Mouse (Mus musculus) midbrain, postnatal 0 days (tissue): ENCODE data around the gene Jup. TPM values are rescaled to one million over a fixed set of nuclear protein-coding genes. Genes with fewer than 3 reads are reported as not detected.

ENCODE experiments used
- ATAC-seq: fragments of 200-750 bp; cut with Nextera tagmentation; 2 replicates; pipeline ENCODE4 v1.8.0; 2017; ENCODE audit warnings: moderate number of reproducible peaks, mild to moderate bottlenecking, moderate TSS enrichment, moderate library complexity; ENCODE audit not compliant: low FRiP score
- DNase-seq: peaks from one replicate; pipeline ENCODE4 v3.0.0-alpha.2; 2015; ENCODE audit warnings: low spot score
- H3K27ac ChIP-seq: fragments of 300-500 bp; sonication (generic); 2 replicates; pipeline ENCODE4 v1.5.1; 2014; ENCODE audit warnings: low read depth, mild to moderate bottlenecking, low read length, mixed read lengths
- H3K27me3 ChIP-seq: fragments of 300-500 bp; sonication (generic); 2 replicates; pipeline ENCODE4 v1.6.1; 2014; ENCODE audit warnings: low read length, control low read depth, mixed read lengths; ENCODE audit not compliant: insufficient read depth
- H3K36me3 ChIP-seq: fragments of 300-500 bp; sonication (generic); 2 replicates; pipeline ENCODE4 v1.6.1; 2014; ENCODE audit warnings: low read length, control low read depth, mixed read lengths; ENCODE audit not compliant: insufficient read depth
- H3K4me1 ChIP-seq: fragments of 300-500 bp; sonication (generic); 2 replicates; pipeline ENCODE4 v1.6.1; 2014; ENCODE audit warnings: mild to moderate bottlenecking, control low read depth, antibody characterized with exemption, low read length, mixed read lengths; ENCODE audit not compliant: insufficient read depth
- H3K4me2 ChIP-seq: fragments of 300-500 bp; sonication (generic); 2 replicates; pipeline ENCODE4 v1.6.1; 2014; ENCODE audit warnings: low read depth, mild to moderate bottlenecking, low read length, mixed read lengths; ENCODE audit not compliant: poor library complexity, severe bottlenecking
- H3K4me3 ChIP-seq: fragments of 300-500 bp; sonication (generic); 2 replicates; pipeline ENCODE4 v1.5.1; 2014; ENCODE audit warnings: low read depth, mild to moderate bottlenecking, low read length, moderate library complexity
- H3K9ac ChIP-seq: fragments of 300-500 bp; sonication (generic); replicated peaks from 2 replicates; pipeline ENCODE4 v1.6.1; 2014; ENCODE audit warnings: mild to moderate bottlenecking, low read length, moderate library complexity, mixed read lengths; ENCODE audit not compliant: poor library complexity, severe bottlenecking
- H3K9me3 ChIP-seq: fragments of 300-500 bp; sonication (generic); 2 replicates; pipeline ENCODE4 v1.6.1; 2016; ENCODE audit warnings: low read length, control low read depth
- CTCF ChIP-seq: IDR thresholded peaks from 2 replicates; pipeline ENCODE4 v1.5.1; 2016; ENCODE audit warnings: antibody characterized with exemption, mild to moderate bottlenecking
- WGBS: fragments of 180-500 bp; shearing (Covaris S2); extraction: QIAGEN DNeasy Blood & Tissue Kit; methylation state at CpG from one replicate; pipeline ENCODE4 v1.1.7; 2014; 5-methylcytosine and 5-hydroxymethylcytosine counted together
- polyA plus RNA-seq: library from polyadenylated mRNA; unstranded; fragments of >200 nt; fragmentation: Nextera tagmentation; extraction: Ambion mirVana; gene quantifications from 2 replicates; pipeline ENCODE4 v1.2.1, GENCODE M21; 2015
- total RNA-seq: library from RNA; depleted of rRNA; stranded (reverse); fragments of >200 nt; gene quantifications from 2 replicates; pipeline ENCODE4 v1.2.3, GENCODE M21; 2014

The Jup gene
- total and polyA plus RNA-seq, 2 experiments from 2014 or later, result 69.7 to 156 TPM

DNA sequence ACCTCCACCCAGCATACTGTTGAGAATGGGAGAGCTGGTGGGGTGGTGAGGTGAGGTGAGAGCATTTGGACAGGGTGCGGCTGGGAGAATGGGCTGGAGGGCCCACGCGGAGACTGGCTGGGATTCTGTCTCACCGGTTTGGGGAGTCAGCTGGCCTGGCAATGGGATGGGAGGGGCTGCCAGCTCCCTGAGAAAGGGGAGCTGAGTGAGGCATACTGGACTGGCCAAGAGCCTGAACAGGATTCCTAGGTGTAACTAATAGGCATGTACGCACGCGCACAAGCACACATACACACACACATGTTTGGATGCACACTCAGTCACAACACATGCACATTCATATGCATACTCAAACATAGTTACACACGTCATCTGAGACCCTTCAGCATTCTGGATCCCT lies 8.7 kb upstream of the Jup start:
- no peaks in the 10 kb centered on the region for H3K9me3 ChIP-seq
- DNase-seq, result no peak
- no peak for ATAC-seq
- H3K27ac ChIP-seq, result no peak overlapping the region
- peaks cover 9% of the 10 kb centered on the region for H3K36me3 ChIP-seq
- H3K4me2 ChIP-seq, result no peak overlapping the region
- no peaks in the 10 kb centered on the region for H3K4me1 ChIP-seq
- H3K27me3 ChIP-seq, result no peaks in the 10 kb centered on the region
- TF ChIP-seq CTCF, result no peak
- WGBS, result 84% methylated on average over 8 of the region's 8 CpGs
- H3K4me3 ChIP-seq, result no peak overlapping the region
- H3K9ac ChIP-seq, result no peak overlapping the region

- 85% methylated on average over 3 of the region's 3 CpGs for whole genome bisulfite sequencing
- Histone ChIP-seq H3K4me3 (no peak overlapping the region), H3K4me2 (no peak overlapping the region), H3K27me3 (no peaks in the 10 kb centered on the region), H3K9me3 (no peaks in the 10 kb centered on the region), H3K36me3 (peaks cover 9% of the 10 kb centered on the region), H3K27ac (no peak overlapping the region), H3K9ac (no peak overlapping the region), H3K4me1 (no peaks in the 10 kb centered on the region)
- TF ChIP-seq CTCF, result no peak
- ATAC-seq, result no peak
- DNase-seq, result no peak
These were observed 7.0 kb upstream of the Jup start for GRCm38 (mm10) chr11:100404456-100405074.

GRCm38 (mm10) chr11:100403445-100404134 lies 6.0 kb upstream of the Jup start:
- Histone ChIP-seq H3K27ac (no peak overlapping the region), H3K4me1 (no peaks in the 10 kb centered on the region), H3K4me2 (no peak overlapping the region), H3K27me3 (no peaks in the 10 kb centered on the region), H3K9me3 (no peaks in the 10 kb centered on the region), H3K9ac (no peak overlapping the region), H3K4me3 (no peak overlapping the region), H3K36me3 (peaks cover 1% of the 10 kb centered on the region)
- no peak for TF ChIP-seq CTCF
- no peak for ATAC-seq
- 65% methylated on average over 10 of the region's 10 CpGs for WGBS
- no peak for DNase-seq

DNA sequence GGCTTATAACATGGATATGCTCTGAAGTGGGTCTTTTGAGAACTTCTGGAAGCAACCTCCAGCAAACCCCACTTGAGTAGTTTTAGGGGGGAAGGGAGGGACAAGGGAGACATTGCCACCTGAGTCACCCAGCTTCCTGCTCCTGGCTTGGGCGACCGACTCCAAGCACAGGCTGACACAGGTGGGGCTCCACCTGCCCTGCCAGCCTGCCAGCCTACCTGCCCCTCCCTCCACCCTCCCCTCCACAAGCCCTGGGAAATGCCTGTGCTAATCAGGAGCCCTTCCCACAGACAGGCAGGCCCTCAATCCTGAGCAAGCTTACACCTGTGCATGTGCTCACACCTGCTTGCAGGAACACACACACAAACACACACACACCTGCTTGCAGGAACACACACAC lies 5.1 kb upstream of the Jup start:
- no peak overlapping the region for H3K4me3 ChIP-seq
- no peaks in the 10 kb centered on the region for H3K36me3 ChIP-seq
- no peak for DNase-seq
- no peaks in the 10 kb centered on the region for H3K27me3 ChIP-seq
- no peak overlapping the region for H3K4me2 ChIP-seq
- 91% methylated on average over 2 of the region's 2 CpGs for WGBS
- no peak overlapping the region for H3K9ac ChIP-seq
- TF ChIP-seq CTCF, result no peak
- H3K4me1 ChIP-seq, result no peaks in the 10 kb centered on the region
- H3K9me3 ChIP-seq, result no peaks in the 10 kb centered on the region
- H3K27ac ChIP-seq, result no peak overlapping the region
- ATAC-seq, result no peak

DNA sequence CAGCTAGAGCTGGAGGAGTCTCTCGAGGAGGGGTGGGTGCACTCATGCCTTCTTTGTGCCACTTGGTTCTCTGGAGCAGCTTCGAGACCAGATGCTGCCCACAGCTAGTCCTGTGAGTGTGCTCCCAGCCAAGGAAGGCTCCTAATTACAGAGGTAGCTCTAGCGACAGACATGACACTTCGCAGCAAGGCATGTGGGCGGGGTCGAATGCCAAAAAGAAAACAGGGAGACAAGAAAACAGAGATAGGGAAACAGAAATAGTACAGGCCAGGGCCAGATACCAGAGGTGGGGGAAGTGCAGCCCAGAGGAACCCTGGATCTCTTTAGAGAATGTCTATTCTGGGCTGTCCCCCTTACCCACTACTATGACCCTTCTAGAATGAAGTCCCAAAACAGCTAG lies 4.7 kb upstream of the Jup start:
- WGBS, result 55% methylated on average over 6 of the region's 6 CpGs
- no peak overlapping the region for H3K9ac ChIP-seq
- no peaks in the 10 kb centered on the region for H3K9me3 ChIP-seq
- no peaks in the 10 kb centered on the region for H3K4me1 ChIP-seq
- DNase-seq (no peak), ATAC-seq (no peak)
- H3K27ac ChIP-seq, result no peak overlapping the region
- TF ChIP-seq CTCF, result no peak
- H3K4me3 ChIP-seq, result no peak overlapping the region
- no peak overlapping the region for H3K4me2 ChIP-seq
- no peaks in the 10 kb centered on the region for H3K27me3 ChIP-seq
- H3K36me3 ChIP-seq, result no peaks in the 10 kb centered on the region

GRCm38 (mm10) chr11:100400842-100401241 lies 3.3 kb upstream of the Jup start:
- Histone ChIP-seq H3K36me3 (no peaks in the 10 kb centered on the region), H3K4me3 (no peak overlapping the region), H3K9ac (no peak overlapping the region), H3K27ac (no peak overlapping the region), H3K4me2 (no peak overlapping the region), H3K9me3 (no peaks in the 10 kb centered on the region), H3K27me3 (no peaks in the 10 kb centered on the region), H3K4me1 (peaks cover 6% of the 10 kb centered on the region)
- ATAC-seq, result no peak
- WGBS, result 81% methylated on average over 6 of the region's 6 CpGs
- TF ChIP-seq CTCF, result no peak
- DNase-seq, result no peak
